Mouse (Mus musculus) embryonic fibroblast, embryonic 13.5 days (primary cell): Measurements from ENCODE around the gene Rab11b.

Experiments
- CTCF ChIP-seq: IDR thresholded peaks from 2 replicates; pipeline ENCODE4 v1.5.1; 2011; ENCODE audit warnings: mild to moderate bottlenecking, control low read depth, low read length, moderate library complexity, borderline replicate concordance; ENCODE audit not compliant: insufficient read depth
- POLR2A ChIP-seq: IDR thresholded peaks from 2 replicates; pipeline ENCODE4 v1.6.1; 2011; ENCODE audit warnings: low read depth, mild to moderate bottlenecking, control low read depth, low read length, moderate library complexity

GRCm38 (mm10) chr17:33719736-33720378 lies 40.5 kb downstream of the Rab11b start:
- TF ChIP-seq CTCF: no peak
- no peak for TF ChIP-seq POLR2A
